Mouse (Mus musculus): ENCODE measurements around the gene Foxp2.

The Foxp2 gene

GRCm38 (mm10) chr6:15370281-15370680 lies 469.1 kb downstream of the Foxp2 start:
- DNase-seq (ENCODE audit: inconsistent ontology term): peak; percentile 34

GRCm38 (mm10) chr6:15370827-15371226 lies 469.7 kb downstream of the Foxp2 start:
- DNase-seq (ENCODE audit: inconsistent ontology term): peak; percentile 1

GRCm38 (mm10) chr6:15373621-15374020 lies 472.5 kb downstream of the Foxp2 start:
- peak; percentile 58 for DNase-seq (ENCODE audit: inconsistent ontology term)

GRCm38 (mm10) chr6:15378261-15378660 lies 477.1 kb downstream of the Foxp2 start:
- DNase-seq (ENCODE audit: inconsistent ontology term): peak; percentile 39

GRCm38 (mm10) chr6:15396462-15396861 lies 495.3 kb downstream of the Foxp2 start:
- peak; percentile 5 for DNase-seq (ENCODE audit: inconsistent ontology term)

- peak; percentile 70 for DNase-seq (ENCODE audit: inconsistent ontology term)
Measured at GRCm38 (mm10) chr6:15397485-15397884, 496.3 kb downstream of the Foxp2 start.

- DNase-seq (ENCODE audit: inconsistent ontology term): no peak
Measured at GRCm38 (mm10) chr6:15401138-15401537, 500.0 kb downstream of the Foxp2 start.

- DNase-seq (ENCODE audit: inconsistent ontology term): no peak
Measured at GRCm38 (mm10) chr6:15402026-15402425, 500.9 kb downstream of the Foxp2 start.

GRCm38 (mm10) chr6:15415099-15415498 lies 514.0 kb downstream of the Foxp2 start:
- DNase-seq (ENCODE audit: inconsistent ontology term): no peak

GRCm38 (mm10) chr6:15459701-15460100 lies 558.6 kb downstream of the Foxp2 start:
- no peak for DNase-seq (ENCODE audit: inconsistent ontology term)

GRCm38 (mm10) chr6:15463390-15463789 lies 562.2 kb downstream of the Foxp2 start:
- DNase-seq (ENCODE audit: inconsistent ontology term): no peak

- DNase-seq (ENCODE audit: inconsistent ontology term): no peak
Measured at GRCm38 (mm10) chr6:15465471-15465870, 564.3 kb downstream of the Foxp2 start.

GRCm38 (mm10) chr6:15466634-15467033 lies 565.5 kb downstream of the Foxp2 start:
- peak; percentile 46 for DNase-seq (ENCODE audit: inconsistent ontology term)

GRCm38 (mm10) chr6:15486909-15487308 lies 585.8 kb downstream of the Foxp2 start:
- no peak for DNase-seq (ENCODE audit: inconsistent ontology term)
